Mouse (Mus musculus) embryonic facial prominence, embryonic 11.5 days (tissue): ENCODE data around the gene Zc3h13. TPM values are rescaled to one million over a fixed set of nuclear protein-coding genes. Genes with fewer than 3 reads are reported as not detected.

Experiments
- ATAC-seq: fragments of 200-750 bp; cut with Nextera tagmentation; replicated peaks from 2 replicates; pipeline ENCODE4 v1.8.0; 2017; ENCODE audit warnings: low read depth; ENCODE audit not compliant: insufficient number of reproducible peaks, low FRiP score, low TSS enrichment
- DNase-seq: peaks from one replicate; pipeline ENCODE4 v3.0.0-alpha.2; 2015; ENCODE audit warnings: low spot score
- H3K27ac ChIP-seq: fragments of 300-500 bp; sonication (generic); replicated peaks from 2 replicates; pipeline ENCODE4 v1.5.1; 2014; ENCODE audit warnings: mild to moderate bottlenecking, low read depth, low read length, control low read depth
- H3K27me3 ChIP-seq: fragments of 300-500 bp; sonication (generic); 2 replicates; pipeline ENCODE4 v1.6.1; 2014; ENCODE audit warnings: mild to moderate bottlenecking, low read length, moderate library complexity, mixed read lengths; ENCODE audit not compliant: control insufficient read depth, insufficient read depth
- H3K36me3 ChIP-seq: fragments of 300-500 bp; sonication (generic); replicated peaks from 2 replicates; pipeline ENCODE4 v1.6.1; 2014; ENCODE audit warnings: low read depth, mild to moderate bottlenecking, low read length, moderate library complexity, mixed read lengths; ENCODE audit not compliant: control insufficient read depth, insufficient read depth
- H3K4me1 ChIP-seq: fragments of 300-500 bp; sonication (generic); 2 replicates; pipeline ENCODE4 v1.6.1; 2014; ENCODE audit warnings: low read length, mixed read lengths; ENCODE audit not compliant: control insufficient read depth, insufficient read depth
- H3K4me2 ChIP-seq: fragments of 300-500 bp; sonication (generic); 2 replicates; pipeline ENCODE4 v1.6.1; 2014; ENCODE audit warnings: low read depth, mild to moderate bottlenecking, control low read depth, low read length, moderate library complexity
- H3K4me3 ChIP-seq: fragments of 300-500 bp; sonication (generic); 2 replicates; pipeline ENCODE4 v1.5.1; 2014; ENCODE audit warnings: low read depth, low read length, control low read depth
- H3K9ac ChIP-seq: fragments of 300-500 bp; sonication (generic); replicated peaks from 2 replicates; pipeline ENCODE4 v1.6.1; 2014; ENCODE audit warnings: mild to moderate bottlenecking, control low read depth, low read length
- H3K9me3 ChIP-seq: fragments of 300-500 bp; sonication (generic); replicated peaks from 2 replicates; pipeline ENCODE4 v1.6.1; 2016; ENCODE audit warnings: mild to moderate bottlenecking, low read length, inconsistent platforms, mixed read lengths; ENCODE audit not compliant: control insufficient read depth
- WGBS: fragments of 180-500 bp; shearing (Covaris S2); extraction: QIAGEN DNeasy Blood & Tissue Kit; methylation state at CpG from one replicate; pipeline ENCODE4 v1.1.7; 2014; 5-methylcytosine and 5-hydroxymethylcytosine counted together
- microRNA-seq: library from miRNA; unstranded; fragments of <30 nt; microRNA quantifications from one replicate; pipeline ENCODE4, GENCODE M21; 2016; ENCODE audit warnings: borderline number of aligned reads
- polyA plus RNA-seq: library from polyadenylated mRNA; unstranded; fragments of >200 nt; fragmentation: Nextera tagmentation; extraction: Ambion mirVana; gene quantifications from 2 replicates; pipeline ENCODE4 v1.2.1, GENCODE M21; 2014

The Zc3h13 gene
- polyA plus RNA-seq, 1 experiment from 2014 or later: 31.1 TPM

DNA sequence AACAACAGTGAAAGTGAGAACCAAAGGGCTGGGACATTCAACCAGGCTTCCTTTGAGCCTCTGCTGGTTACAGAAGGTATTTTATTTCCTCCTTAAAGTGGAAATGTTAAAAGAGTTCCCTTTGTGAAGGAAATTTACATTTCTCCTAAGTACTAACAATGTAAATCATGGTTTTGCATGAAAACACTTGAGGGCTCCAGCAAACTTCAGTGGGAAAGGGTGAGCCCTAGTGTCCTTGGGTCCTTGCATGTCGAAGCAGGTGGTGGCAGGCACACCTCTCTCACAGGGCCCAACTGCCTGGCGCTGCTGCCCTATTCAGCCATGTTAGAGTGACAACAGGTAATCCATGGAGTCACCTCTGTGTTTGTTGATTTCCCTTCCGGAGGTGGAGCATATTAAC is 83.3 kb downstream of the Zc3h13 start:
- ATAC-seq: no peak

GRCm38 (mm10) chr14:75369880-75370279 is 85.7 kb downstream of the Zc3h13 start:
- Histone ChIP-seq H3K4me1 (no peaks in the 10 kb centered on the region), H3K27ac (no peak overlapping the region), H3K4me3 (no peak overlapping the region), H3K9me3 (no peaks in the 10 kb centered on the region), H3K27me3 (no peaks in the 10 kb centered on the region), H3K4me2 (no peak overlapping the region), H3K36me3 (no peaks in the 10 kb centered on the region), H3K9ac (no peak overlapping the region)
- 83% methylated on average over 5 of the region's 5 CpGs for WGBS
- ATAC-seq (no peak), DNase-seq (no peak)

More for the DNA sequence above, 83.3 kb downstream of the Zc3h13 start:
- no peaks in the 10 kb centered on the region for H3K36me3 ChIP-seq
- no peak overlapping the region for H3K4me2 ChIP-seq
- H3K27ac ChIP-seq: no peak overlapping the region
- H3K9ac ChIP-seq: no peak overlapping the region
- no peak overlapping the region for H3K4me3 ChIP-seq
- 41% methylated on average over 3 of the region's 3 CpGs for WGBS
- no peaks in the 10 kb centered on the region for H3K27me3 ChIP-seq
- no peaks in the 10 kb centered on the region for H3K4me1 ChIP-seq
- DNase-seq: no peak
- H3K9me3 ChIP-seq: no peaks in the 10 kb centered on the region

GRCm38 (mm10) chr14:75375006-75375598 is 90.9 kb downstream of the Zc3h13 start:
- WGBS: 66% methylated on average over 11 of the region's 11 CpGs
- H3K36me3 ChIP-seq: no peaks in the 10 kb centered on the region
- no peak overlapping the region for H3K27ac ChIP-seq
- ATAC-seq (no peak), DNase-seq (no peak)
- no peak overlapping the region for H3K4me2 ChIP-seq
- H3K4me3 ChIP-seq: no peak overlapping the region
- H3K27me3 ChIP-seq: no peaks in the 10 kb centered on the region
- no peaks in the 10 kb centered on the region for H3K4me1 ChIP-seq
- no peaks in the 10 kb centered on the region for H3K9me3 ChIP-seq
- no peak overlapping the region for H3K9ac ChIP-seq

DNA sequence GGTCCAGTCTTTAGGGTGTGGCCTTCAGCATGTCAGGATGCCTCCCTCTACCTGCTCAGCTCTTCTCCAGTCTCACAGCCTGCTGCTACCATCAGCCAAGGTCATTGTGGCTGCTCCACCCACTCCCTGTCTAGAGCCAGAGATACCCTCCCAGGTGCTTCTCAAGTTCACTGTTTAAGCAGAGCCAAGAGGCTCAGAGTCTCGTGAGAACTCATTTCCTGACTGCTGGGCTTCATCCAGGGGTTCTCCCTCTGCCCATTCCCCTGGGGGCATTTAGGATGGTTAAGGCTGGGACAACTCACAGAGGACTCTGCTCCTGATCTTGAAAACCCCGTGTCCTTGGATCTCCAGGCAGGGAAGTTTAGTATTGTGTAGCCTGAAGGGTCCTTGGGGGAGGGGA is 92.1 kb downstream of the Zc3h13 start:
- no peaks in the 10 kb centered on the region for H3K9me3 ChIP-seq
- H3K27me3 ChIP-seq: no peaks in the 10 kb centered on the region
- no peaks in the 10 kb centered on the region for H3K36me3 ChIP-seq
- no peak overlapping the region for H3K27ac ChIP-seq
- ATAC-seq (no peak), DNase-seq (no peak)
- 32% methylated on average over 2 of the region's 2 CpGs for WGBS
- H3K4me2 ChIP-seq: no peak overlapping the region
- H3K4me3 ChIP-seq: no peak overlapping the region
- H3K4me1 ChIP-seq: no peaks in the 10 kb centered on the region
- no peak overlapping the region for H3K9ac ChIP-seq

- no peaks in the 10 kb centered on the region for H3K4me1 ChIP-seq
- H3K27ac ChIP-seq: no peak overlapping the region
- H3K4me2 ChIP-seq: no peak overlapping the region
- no peak overlapping the region for H3K4me3 ChIP-seq
- peak; percentile 35 for DNase-seq
- ATAC-seq: no peak
- no peaks in the 10 kb centered on the region for H3K9me3 ChIP-seq
- H3K36me3 ChIP-seq: no peaks in the 10 kb centered on the region
- no peak overlapping the region for H3K9ac ChIP-seq
- WGBS: 44% methylated on average over 7 of the region's 7 CpGs
- H3K27me3 ChIP-seq: no peaks in the 10 kb centered on the region
Observed at GRCm38 (mm10) chr14:75377612-75378011, 93.4 kb downstream of the Zc3h13 start.

Small RNA genes lying within 50 kb of the gene (microRNA-seq; reads per million reads assigned to microRNA genes)
- not detected for gene Gm44482

Other genes with a start within 250 kb of the Zc3h13 start
- 0.21 TPM in 1 of 2 replicates, not detected in the other for gene Lrrc63, start 153.5 kb upstream of the Zc3h13 start, polyA plus RNA-seq
- gene Lcp1, start 153.3 kb upstream of the Zc3h13 start, polyA plus RNA-seq: 27.5 and 30.5 TPM in 2 replicates
- gene Cpb2, start 42.1 kb upstream of the Zc3h13 start, polyA plus RNA-seq: not detected in 2 replicates
- gene Siah3, start 171.6 kb downstream of the Zc3h13 start, polyA plus RNA-seq: 0.18 and 0.50 TPM in 2 replicates